Mouse (Mus musculus): ENCODE measurements around the gene Egln3.

- no peak for TF ChIP-seq CTCF (IDR thresholded peaks at IDR 0.05; ENCODE audit: low read depth)
- TF ChIP-seq EP300 (IDR thresholded peaks at IDR 0.05; ENCODE audit: low read depth), result peak; percentile 62; the same call in 1 of the 2 replicates
Measured at GRCm38 (mm10) chr12:54191608-54192304, 11.9 kb downstream of the Egln3 start.
